Mouse (Mus musculus) hindbrain, embryonic 13.5 days (tissue): ENCODE measurements around the gene Naxd. TPM values are rescaled to one million over a fixed set of nuclear protein-coding genes. Genes with fewer than 3 reads are reported as not detected.

Source experiments
- ATAC-seq: fragments of 200-750 bp; cut with Nextera tagmentation; 2 replicates; pipeline ENCODE4 v1.8.0; 2017; ENCODE audit warnings: moderate TSS enrichment; ENCODE audit not compliant: low FRiP score
- H3K27ac ChIP-seq: fragments of 300-500 bp; sonication (generic); 2 replicates; pipeline ENCODE4 v1.5.1; 2015; ENCODE audit warnings: inconsistent platforms, mild to moderate bottlenecking, moderate library complexity
- H3K27me3 ChIP-seq: fragments of 300-500 bp; sonication (generic); 2 replicates; pipeline ENCODE4 v1.6.1; 2015; ENCODE audit warnings: mild to moderate bottlenecking, inconsistent platforms
- H3K36me3 ChIP-seq: fragments of 300-500 bp; sonication (generic); 2 replicates; pipeline ENCODE4 v1.6.1; 2015; ENCODE audit warnings: mild to moderate bottlenecking, inconsistent platforms
- H3K4me1 ChIP-seq: fragments of 300-500 bp; sonication (generic); replicated peaks from 2 replicates; pipeline ENCODE4 v1.6.1; 2015; ENCODE audit warnings: inconsistent platforms
- H3K4me2 ChIP-seq: fragments of 300-500 bp; sonication (generic); 2 replicates; pipeline ENCODE4 v1.6.1; 2015; ENCODE audit warnings: inconsistent platforms, mild to moderate bottlenecking, moderate library complexity
- H3K4me3 ChIP-seq: fragments of 300-500 bp; sonication (generic); 2 replicates; pipeline ENCODE4 v1.5.1; 2015; ENCODE audit warnings: mild to moderate bottlenecking, inconsistent platforms
- H3K9ac ChIP-seq: fragments of 300-500 bp; sonication (generic); 2 replicates; pipeline ENCODE4 v1.6.1; 2015; ENCODE audit warnings: mild to moderate bottlenecking, inconsistent platforms
- H3K9me3 ChIP-seq: fragments of 300-500 bp; sonication (generic); 2 replicates; pipeline ENCODE4 v1.6.1; 2016; ENCODE audit warnings: inconsistent platforms
- WGBS: fragments of 180-500 bp; shearing (Covaris S2); methylation state at CpG from one replicate; pipeline ENCODE4 v1.1.7; 2015; 5-methylcytosine and 5-hydroxymethylcytosine counted together
- polyA plus RNA-seq: library from polyadenylated mRNA; unstranded; fragments of >200 nt; fragmentation: Nextera tagmentation; extraction: Ambion mirVana; gene quantifications from 2 replicates; pipeline ENCODE4 v1.2.1, GENCODE M21; 2015

Naxd gene
- polyA plus RNA-seq, 1 experiment from 2014 or later: 161 TPM

GRCm38 (mm10) chr8:11498786-11499485, 1.6 kb downstream of the Naxd start:
- H3K4me2 ChIP-seq: peak overlapping the region; percentile 69
- H3K4me3 ChIP-seq: peak overlapping the region; percentile 83; the same call in 1 of the 2 replicates
- WGBS: 87% methylated on average over 4 of the region's 4 CpGs

GRCm38 (mm10) chr8:11503476-11504232, 6.3 kb downstream of the Naxd start:
- H3K36me3 ChIP-seq: peaks cover 68% of the 10 kb centered on the region

More at GRCm38 (mm10) chr8:11498786-11499485, 1.6 kb downstream of the Naxd start:
- ATAC-seq: no peak
- Histone ChIP-seq H3K9me3 (no peaks in the 10 kb centered on the region), H3K27me3 (peaks cover 8% of the 10 kb centered on the region), H3K27ac (no peak overlapping the region), H3K9ac (no peak overlapping the region), H3K36me3 (peaks cover 23% of the 10 kb centered on the region), H3K4me1 (peaks cover 27% of the 10 kb centered on the region)

GRCm38 (mm10) chr8:11506074-11506473, 8.8 kb downstream of the Naxd start:
- no peak for ATAC-seq
- H3K4me3 ChIP-seq: no peak overlapping the region
- no peaks in the 10 kb centered on the region for H3K4me1 ChIP-seq
- H3K4me2 ChIP-seq: no peak overlapping the region
- no peak overlapping the region for H3K27ac ChIP-seq
- H3K27me3 ChIP-seq: no peaks in the 10 kb centered on the region
- no peaks in the 10 kb centered on the region for H3K9me3 ChIP-seq
- peaks cover 86% of the 10 kb centered on the region for H3K36me3 ChIP-seq
- 87% methylated on average over 14 of the region's 14 CpGs for WGBS
- no peak overlapping the region for H3K9ac ChIP-seq

More at GRCm38 (mm10) chr8:11503476-11504232, 6.3 kb downstream of the Naxd start:
- Histone ChIP-seq H3K9ac (no peak overlapping the region), H3K9me3 (no peaks in the 10 kb centered on the region), H3K27me3 (no peaks in the 10 kb centered on the region), H3K27ac (no peak overlapping the region), H3K4me2 (no peak overlapping the region), H3K4me3 (no peak overlapping the region), H3K4me1 (peaks cover 9% of the 10 kb centered on the region)
- no peak for ATAC-seq
- 91% methylated on average over 13 of the region's 13 CpGs for WGBS

GRCm38 (mm10) chr8:11506802-11507201, 9.5 kb downstream of the Naxd start:
- Histone ChIP-seq H3K27me3 (no peaks in the 10 kb centered on the region), H3K36me3 (peaks cover 94% of the 10 kb centered on the region), H3K4me3 (no peak overlapping the region), H3K4me2 (no peak overlapping the region), H3K9ac (no peak overlapping the region), H3K9me3 (no peaks in the 10 kb centered on the region), H3K4me1 (no peaks in the 10 kb centered on the region), H3K27ac (no peak overlapping the region)
- 79% methylated on average over 6 of the region's 6 CpGs for WGBS
- no peak for ATAC-seq

- Histone ChIP-seq H3K4me1 (no peaks in the 10 kb centered on the region), H3K9me3 (no peaks in the 10 kb centered on the region), H3K4me2 (no peak overlapping the region), H3K9ac (no peak overlapping the region), H3K27ac (no peak overlapping the region), H3K4me3 (no peak overlapping the region), H3K36me3 (peaks cover 98% of the 10 kb centered on the region), H3K27me3 (no peaks in the 10 kb centered on the region)
- ATAC-seq: no peak
- WGBS: 85% methylated on average over 10 of the region's 10 CpGs
These were observed 11.6 kb downstream of the Naxd start for GRCm38 (mm10) chr8:11508880-11509279.

- no peak overlapping the region for H3K27ac ChIP-seq
- WGBS: 89% methylated on average over 5 of the region's 5 CpGs
- no peak for ATAC-seq
These were observed 13.7 kb downstream of the Naxd start for GRCm38 (mm10) chr8:11510971-11511370.

GRCm38 (mm10) chr8:11512711-11513110, 15.4 kb downstream of the Naxd start:
- no peaks in the 10 kb centered on the region for H3K4me1 ChIP-seq
- H3K4me3 ChIP-seq: no peak overlapping the region
- WGBS: 92% methylated on average over 9 of the region's 9 CpGs
- peaks cover 98% of the 10 kb centered on the region for H3K36me3 ChIP-seq
- no peak for ATAC-seq
- no peak overlapping the region for H3K4me2 ChIP-seq
- no peak overlapping the region for H3K27ac ChIP-seq
- no peaks in the 10 kb centered on the region for H3K9me3 ChIP-seq
- no peak overlapping the region for H3K9ac ChIP-seq
- H3K27me3 ChIP-seq: no peaks in the 10 kb centered on the region

More at GRCm38 (mm10) chr8:11510971-11511370, 13.7 kb downstream of the Naxd start:
- no peaks in the 10 kb centered on the region for H3K27me3 ChIP-seq
- H3K4me3 ChIP-seq: no peak overlapping the region
- H3K9me3 ChIP-seq: no peaks in the 10 kb centered on the region
- no peak overlapping the region for H3K4me2 ChIP-seq
- H3K36me3 ChIP-seq: peaks cover 98% of the 10 kb centered on the region
- no peak overlapping the region for H3K9ac ChIP-seq
- H3K4me1 ChIP-seq: no peaks in the 10 kb centered on the region

- no peaks in the 10 kb centered on the region for H3K9me3 ChIP-seq
- no peak overlapping the region for H3K4me2 ChIP-seq
- H3K4me3 ChIP-seq: no peak overlapping the region
- peaks cover 98% of the 10 kb centered on the region for H3K36me3 ChIP-seq
- H3K27me3 ChIP-seq: no peaks in the 10 kb centered on the region
- no peak overlapping the region for H3K27ac ChIP-seq
- ATAC-seq: no peak
- WGBS: 94% methylated on average over 5 of the region's 5 CpGs
- H3K9ac ChIP-seq: no peak overlapping the region
- H3K4me1 ChIP-seq: no peaks in the 10 kb centered on the region
These were observed 15.9 kb downstream of the Naxd start for GRCm38 (mm10) chr8:11513247-11513646.

GRCm38 (mm10) chr8:11516292-11516691, 19.0 kb downstream of the Naxd start:
- no peaks in the 10 kb centered on the region for H3K27me3 ChIP-seq
- no peak overlapping the region for H3K4me2 ChIP-seq
- H3K27ac ChIP-seq: no peak overlapping the region
- 96% methylated on average over 9 of the region's 9 CpGs for WGBS
- no peak overlapping the region for H3K4me3 ChIP-seq
- ATAC-seq: no peak
- H3K9me3 ChIP-seq: no peaks in the 10 kb centered on the region
- peaks cover 91% of the 10 kb centered on the region for H3K36me3 ChIP-seq
- no peaks in the 10 kb centered on the region for H3K4me1 ChIP-seq
- no peak overlapping the region for H3K9ac ChIP-seq

- no peak for ATAC-seq
- H3K27ac ChIP-seq: no peak overlapping the region
- no peaks in the 10 kb centered on the region for H3K4me1 ChIP-seq
- no peak overlapping the region for H3K9ac ChIP-seq
- no peaks in the 10 kb centered on the region for H3K9me3 ChIP-seq
- 91% methylated on average over 16 of the region's 16 CpGs for WGBS
- no peaks in the 10 kb centered on the region for H3K27me3 ChIP-seq
- H3K4me3 ChIP-seq: no peak overlapping the region
- H3K4me2 ChIP-seq: no peak overlapping the region
- peaks cover 91% of the 10 kb centered on the region for H3K36me3 ChIP-seq
These were observed 20.2 kb downstream of the Naxd start for GRCm38 (mm10) chr8:11517366-11518055.

- H3K9ac ChIP-seq: no peak overlapping the region
- no peaks in the 10 kb centered on the region for H3K27me3 ChIP-seq
- no peaks in the 10 kb centered on the region for H3K9me3 ChIP-seq
- no peak overlapping the region for H3K4me3 ChIP-seq
- H3K4me2 ChIP-seq: no peak overlapping the region
- WGBS: 95% methylated on average over 6 of the region's 6 CpGs
- no peak for ATAC-seq
- no peaks in the 10 kb centered on the region for H3K4me1 ChIP-seq
- H3K27ac ChIP-seq: no peak overlapping the region
- H3K36me3 ChIP-seq: peaks cover 86% of the 10 kb centered on the region
These were observed 20.7 kb downstream of the Naxd start for GRCm38 (mm10) chr8:11518056-11518396.

- Histone ChIP-seq H3K36me3 (peaks cover 84% of the 10 kb centered on the region), H3K4me1 (no peaks in the 10 kb centered on the region), H3K9me3 (no peaks in the 10 kb centered on the region), H3K27ac (no peak overlapping the region), H3K4me2 (no peak overlapping the region), H3K4me3 (no peak overlapping the region), H3K27me3 (no peaks in the 10 kb centered on the region), H3K9ac (no peak overlapping the region)
- WGBS: 87% methylated on average over 11 of the region's 11 CpGs
- no peak for ATAC-seq
These were observed 21.4 kb downstream of the Naxd start for GRCm38 (mm10) chr8:11518676-11519075.
